Mouse (Mus musculus) heart, postnatal 25 days (tissue): ENCODE data around the gene P4hb. TPM values are rescaled to one million over a fixed set of nuclear protein-coding genes. Genes with fewer than 3 reads are reported as not detected.
"Not testable (repeated sequence)": the region's sequence is repeated elsewhere in the genome, so short reads cannot be mapped to it uniquely, and the experiment has no call there.

Experiments
- DNase-seq: peaks from one replicate; pipeline ENCODE4 v3.0.0; 2022; ENCODE audit warnings: low spot score
- intact Hi-C: fragments of 180-260 bp; cut with DNase I; formaldehyde crosslinking; loops from one replicate; pipeline ENCODE4 v1.15.1; 2025
- total RNA-seq, 2 experiments: library from RNA; stranded (reverse); gene quantifications; 2 replicates each; pipeline ENCODE4 v1.2.3; 2021

The P4hb gene
- total RNA-seq, 2 experiments from 2014 or later = 228 to 255 TPM

- intact Hi-C loops = loop anchor here (10.0 kb wide), 1 partner anchor 196 kb away; the partner anchor contains the start of genes Cenpx and Lrrc45
- DNase-seq = no peak
Observed at GRCm38 (mm10) chr11:120518558-120518957, 54.5 kb downstream of the P4hb start.

- peak; percentile 64 for DNase-seq
- intact Hi-C loops = loop anchor here (10.0 kb wide), 1 partner anchor 197 kb away; the partner anchor contains the start of genes Cenpx and Lrrc45
Observed at GRCm38 (mm10) chr11:120518027-120518426, 55.0 kb downstream of the P4hb start.

GRCm38 (mm10) chr11:120517147-120517546 lies 55.9 kb downstream of the P4hb start:
- intact Hi-C loops = loop anchor here (2.0 to 10.0 kb wide), 2 partner anchors 60 to 198 kb away; partner anchors contain the start of genes Cenpx and Lrrc45
- DNase-seq = no peak

- peak; percentile 71 for DNase-seq
- intact Hi-C loops = loop anchor here (2.0 to 10.0 kb wide), 3 partner anchors 61 to 199 kb away; partner anchors contain the start of genes Cenpx and Lrrc45
Observed at GRCm38 (mm10) chr11:120515611-120516010, 57.4 kb downstream of the P4hb start.

- intact Hi-C loops = loop anchor here (2.0 to 10.0 kb wide), 2 partner anchors 99 to 201 kb away; partner anchors contain the start of genes Cenpx and Lrrc45
- not testable (repeated sequence) for DNase-seq
Observed at GRCm38 (mm10) chr11:120514262-120514661, 58.8 kb downstream of the P4hb start.

GRCm38 (mm10) chr11:120512790-120513453 lies 60.1 kb downstream of the P4hb start:
- intact Hi-C loops = loop anchor here (10.0 kb wide), 1 partner anchor 202 kb away; the partner anchor contains the start of genes Cenpx and Lrrc45
- DNase-seq = no peak

GRCm38 (mm10) chr11:120510375-120511030 lies 62.5 kb downstream of the P4hb start:
- no peak for DNase-seq
- intact Hi-C loops = loop anchor here (10.0 kb wide), 1 partner anchor 204 kb away; the partner anchor contains the start of genes Cenpx and Lrrc45

Other genes starting within 250 kb of the P4hb start
- gene Actg1, start 224.7 kb downstream of the P4hb start, total RNA-seq = 100 to 1,000 TPM; 282 to 346 TPM
- gene Fscn2, start 211.7 kb downstream of the P4hb start, total RNA-seq = not detected
- gene Faap100, start 194.5 kb downstream of the P4hb start, total RNA-seq = 10 to 100 TPM; 15.2 to 15.3 TPM
- 10 to 100 TPM; 53.0 to 59.3 TPM for gene Nploc4, start 135.5 kb downstream of the P4hb start, total RNA-seq
- 1 to 10 TPM; 1.4 to 1.6 TPM for gene Tspan10, start 130.6 kb downstream of the P4hb start, total RNA-seq
- under 1 TPM; 0.47 to 0.84 TPM for gene Pde6g, start 119.8 kb downstream of the P4hb start, total RNA-seq
- gene Oxld1, start 115.2 kb downstream of the P4hb start, total RNA-seq = 10 to 100 TPM; 53.7 to 56.4 TPM
- 1 to 10 TPM; 7.9 to 8.9 TPM for gene Ccdc137, start 115.1 kb downstream of the P4hb start, total RNA-seq
- gene Arl16, start 105.6 kb downstream of the P4hb start, total RNA-seq = 10 to 100 TPM; 10.5 to 10.6 TPM
- 100 to 1,000 TPM; 253 to 263 TPM for gene Mrpl12, start 88.6 kb downstream of the P4hb start, total RNA-seq
- gene Slc25a10, start 81.4 kb downstream of the P4hb start, total RNA-seq = 10 to 100 TPM; 13.1 to 14.8 TPM
- gene Gcgr, start 42.6 kb downstream of the P4hb start, total RNA-seq = 1 to 10 TPM; 1.3 to 1.5 TPM
- gene Mcrip1, start 23.5 kb downstream of the P4hb start, total RNA-seq = 10 to 100 TPM; 44.1 to 46.9 TPM
- not detected for gene Ppp1r27, start 22.1 kb downstream of the P4hb start, total RNA-seq
- gene Arhgdia, start 8.4 kb upstream of the P4hb start, total RNA-seq = 100 to 1,000 TPM; 142 to 158 TPM
- gene Alyref, start 25.1 kb upstream of the P4hb start, total RNA-seq = 10 to 100 TPM; 49.3 to 52.6 TPM
- 10 to 100 TPM; 82.6 to 90.3 TPM for gene Anapc11, start 25.2 kb upstream of the P4hb start, total RNA-seq
- gene Npb, start 35.2 kb upstream of the P4hb start, total RNA-seq = not detected
- 10 to 100 TPM; 54.2 to 59.3 TPM for gene Pcyt2, start 44.7 kb upstream of the P4hb start, total RNA-seq
- gene Sirt7, start 52.0 kb upstream of the P4hb start, total RNA-seq = 1 to 10 TPM; 7.7 to 8.3 TPM
- gene Mafg, start 60.3 kb upstream of the P4hb start, total RNA-seq = 10 to 100 TPM; 38.7 to 42.1 TPM
- 1 to 10 TPM; 1.6 to 2.3 TPM for gene Pycr1, start 70.5 kb upstream of the P4hb start, total RNA-seq
- gene Myadml2, start 74.9 kb upstream of the P4hb start, total RNA-seq = 10 to 100 TPM; 78.3 to 78.8 TPM
- under 1 TPM in 1 of 2 experiments, not detected in 1; 0.20 TPM for gene Notum, start 87.9 kb upstream of the P4hb start, total RNA-seq
- 10 to 100 TPM; 33.0 to 33.9 TPM for gene Aspscr1, start 99.7 kb upstream of the P4hb start, total RNA-seq
- gene Cenpx, start 140.5 kb upstream of the P4hb start, total RNA-seq = 10 to 100 TPM; 31.2 to 35.7 TPM
- 1 to 10 TPM; 5.6 to 6.2 TPM for gene Lrrc45, start 140.7 kb upstream of the P4hb start, total RNA-seq
- gene Rac3, start 148.2 kb upstream of the P4hb start, total RNA-seq = 1 to 10 TPM; 1.2 to 1.8 TPM
- 1 to 10 TPM; 6.8 to 7.5 TPM for gene Dcxr, start 154.0 kb upstream of the P4hb start, total RNA-seq
- 10 to 100 TPM; 16.7 to 22.1 TPM for gene Cbr2, start 158.9 kb upstream of the P4hb start, total RNA-seq
- 10 to 100 TPM; 21.2 to 40.2 TPM for gene Hmga1b, start 189.5 kb upstream of the P4hb start, total RNA-seq
- 10 to 100 TPM; 12.3 to 13.9 TPM for gene Rfng, start 211.0 kb upstream of the P4hb start, total RNA-seq
- 10 to 100 TPM; 52.2 to 57.0 TPM for gene Gps1, start 211.0 kb upstream of the P4hb start, total RNA-seq
- 10 to 100 TPM; 26.8 to 27.8 TPM for gene Dus1l, start 223.2 kb upstream of the P4hb start, total RNA-seq